In the genomic region with DNA sequence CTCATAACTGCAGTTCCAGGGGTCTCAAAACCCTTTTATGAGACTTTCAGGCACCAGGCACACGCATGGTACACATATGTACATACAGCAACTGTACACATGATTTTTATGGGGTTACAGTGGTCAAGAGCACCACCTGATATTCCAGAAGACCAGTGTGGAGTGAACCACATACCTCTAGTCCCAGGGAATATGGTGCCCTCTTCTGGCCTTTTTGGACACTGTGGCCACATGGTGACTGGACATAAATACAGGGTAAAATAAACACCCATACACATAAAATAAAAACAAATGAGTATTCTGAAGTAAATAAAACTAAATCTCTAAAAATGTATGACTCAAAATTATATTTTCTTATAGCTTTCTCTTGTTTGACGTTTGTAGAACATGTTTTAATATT, we compare ENCODE assay signal across 8 mouse cellular contexts.
DNase-seq lines count a peak whose midpoint lies in the region.

No protein-coding gene starts in this region.

- DNase-seq in embryo, embryonic 10 days (ENCODE audit: low spot score) = peak; percentile 61
- DNase-seq in embryo, embryonic 9.5 days (ENCODE audit: extremely low spot score) = no peak
- peak; percentile 21 for DNase-seq in lung, adult 18-20 months
- no peak for DNase-seq in lung, postnatal 25 days (ENCODE audit: low spot score)
- DNase-seq in embryo, embryonic 11 days = peak; percentile 43
- peak; percentile 31 for DNase-seq in retina, postnatal 1 day
- no peak for DNase-seq in spleen, adult 12 weeks (ENCODE audit: low spot score)
- no peak for DNase-seq in ovary, postnatal 10 days (ENCODE audit: low spot score)

Comparison
In these comparisons a context has a peak if more than half of its experiments do, and no peak if none do; other contexts are left out.
1. DNase-seq: peak in embryo, embryonic 10 days (single experiment), lung, adult 18-20 months (2 of 2), embryo, embryonic 11 days (single experiment) and retina, postnatal 1 day (single experiment); none in embryo, embryonic 9.5 days (single experiment), lung, postnatal 25 days (single experiment), spleen, adult 12 weeks (single experiment) and ovary, postnatal 10 days (single experiment).